Mouse (Mus musculus) limb, embryonic 13.5 days (tissue): ENCODE results near the gene Fmn2. TPM values are rescaled to one million over a fixed set of nuclear protein-coding genes. Genes with fewer than 3 reads are reported as not detected.

ENCODE experiments used
- polyA plus RNA-seq: library from polyadenylated mRNA; unstranded; fragments of >200 nt; fragmentation: Nextera tagmentation; extraction: Ambion mirVana; gene quantifications from 2 replicates; pipeline ENCODE4 v1.2.1, GENCODE M21; 2015

Gene Fmn2
- polyA plus RNA-seq, 1 experiment from 2014 or later = 1.5 TPM

Other genes starting within 250 kb of the Fmn2 start
- gene Olfr419, start 249.8 kb upstream of the Fmn2 start, polyA plus RNA-seq = not detected in 2 replicates
- not detected in 2 replicates for gene Mptx1, start 171.3 kb upstream of the Fmn2 start, polyA plus RNA-seq
- not detected in 2 replicates for gene Olfr417, start 136.7 kb upstream of the Fmn2 start, polyA plus RNA-seq
- gene Olfr248, start 110.8 kb upstream of the Fmn2 start, polyA plus RNA-seq = not detected in 2 replicates
- gene Olfr414, start 77.8 kb upstream of the Fmn2 start, polyA plus RNA-seq = not detected in 2 replicates
- gene Olfr220, start 59.7 kb upstream of the Fmn2 start, polyA plus RNA-seq = not detected in 2 replicates